Mouse (Mus musculus) kidney, embryonic 15.5 days (tissue): Measurements from ENCODE around the gene Nanos2. TPM values are rescaled to one million over a fixed set of nuclear protein-coding genes. Genes with fewer than 3 reads are reported as not detected.
A peak's percentile ranks its signal among the peaks of the same experiment; 100 is the strongest.

Source experiments
- ATAC-seq: fragments of 200-750 bp; cut with Nextera tagmentation; replicated peaks from 2 replicates; pipeline ENCODE4 v1.8.0; 2017; ENCODE audit warnings: moderate TSS enrichment; ENCODE audit not compliant: low FRiP score
- H3K27ac ChIP-seq: fragments of 300-500 bp; sonication (generic); 2 replicates; pipeline ENCODE4 v1.5.1; 2015; ENCODE audit warnings: mild to moderate bottlenecking, inconsistent platforms
- H3K27me3 ChIP-seq: fragments of 300-500 bp; sonication (generic); 2 replicates; pipeline ENCODE4 v1.6.1; 2015; ENCODE audit warnings: inconsistent platforms
- H3K36me3 ChIP-seq: fragments of 300-500 bp; sonication (generic); 2 replicates; pipeline ENCODE4 v1.6.1; 2015; ENCODE audit warnings: inconsistent platforms
- H3K4me1 ChIP-seq: fragments of 300-500 bp; sonication (generic); 2 replicates; pipeline ENCODE4 v1.6.1; 2015; ENCODE audit warnings: inconsistent platforms
- H3K4me2 ChIP-seq: fragments of 300-500 bp; sonication (generic); 2 replicates; pipeline ENCODE4 v1.6.1; 2015; ENCODE audit warnings: moderate library complexity, mild to moderate bottlenecking, inconsistent platforms
- H3K4me3 ChIP-seq: fragments of 300-500 bp; sonication (generic); replicated peaks from 2 replicates; pipeline ENCODE4 v1.5.1; 2015; ENCODE audit warnings: mild to moderate bottlenecking, inconsistent platforms
- H3K9ac ChIP-seq: fragments of 300-500 bp; sonication (generic); 2 replicates; pipeline ENCODE4 v1.6.1; 2015; ENCODE audit warnings: mild to moderate bottlenecking, inconsistent platforms
- H3K9me3 ChIP-seq: fragments of 300-500 bp; sonication (generic); replicated peaks from 2 replicates; pipeline ENCODE4 v1.6.1; 2016; ENCODE audit warnings: inconsistent platforms
- WGBS: fragments of 180-500 bp; shearing (Covaris S2); methylation state at CpG from one replicate; pipeline ENCODE4 v1.1.7; 2015; ENCODE audit warnings: mixed read lengths; 5-methylcytosine and 5-hydroxymethylcytosine counted together
- polyA plus RNA-seq: library from polyadenylated mRNA; unstranded; fragments of >200 nt; fragmentation: Nextera tagmentation; extraction: Ambion mirVana; gene quantifications from 2 replicates; pipeline ENCODE4 v1.2.1, GENCODE M21; 2015

The Nanos2 gene
- polyA plus RNA-seq, 1 experiment from 2014 or later, result not detected

GRCm38 (mm10) chr7:19006476-19006875 is 19.3 kb downstream of the Nanos2 start:
- Histone ChIP-seq H3K4me3 (peak overlapping the region; percentile 88; the same call in 1 of the 2 replicates), H3K9ac (no peak overlapping the region), H3K4me2 (peak overlapping the region; percentile 90), H3K36me3 (peaks cover 26% of the 10 kb centered on the region), H3K9me3 (no peaks in the 10 kb centered on the region), H3K4me1 (peaks cover 58% of the 10 kb centered on the region), H3K27me3 (no peaks in the 10 kb centered on the region), H3K27ac (peak overlapping the region; percentile 65)
- ATAC-seq, result no peak; the same call in 1 of the 2 replicates
- 9% methylated on average over 12 of the region's 12 CpGs for WGBS

- no peak for ATAC-seq
- peak overlapping the region; percentile 90 for H3K4me2 ChIP-seq
- H3K27me3 ChIP-seq, result no peaks in the 10 kb centered on the region
- peaks cover 26% of the 10 kb centered on the region for H3K36me3 ChIP-seq
- H3K9ac ChIP-seq, result 0 out of 2 replicates have a peak overlapping the region, but pooled peaks have one; percentile 24
- peak overlapping the region; percentile 65 for H3K27ac ChIP-seq
- no peaks in the 10 kb centered on the region for H3K9me3 ChIP-seq
- peaks cover 58% of the 10 kb centered on the region for H3K4me1 ChIP-seq
- 0 out of 2 replicates have a peak overlapping the region, but pooled peaks have one; percentile 88 for H3K4me3 ChIP-seq
- 56% methylated on average over 13 of the region's 13 CpGs for WGBS
Measured at GRCm38 (mm10) chr7:19007026-19007977, 20.1 kb downstream of the Nanos2 start.

GRCm38 (mm10) chr7:19010581-19010980 is 23.4 kb downstream of the Nanos2 start:
- H3K27me3 ChIP-seq, result no peaks in the 10 kb centered on the region
- H3K9ac ChIP-seq, result no peak overlapping the region
- H3K9me3 ChIP-seq, result no peaks in the 10 kb centered on the region
- H3K36me3 ChIP-seq, result peaks cover 20% of the 10 kb centered on the region
- H3K4me1 ChIP-seq, result peaks cover 46% of the 10 kb centered on the region
- H3K4me2 ChIP-seq, result no peak overlapping the region
- 78% methylated on average over 7 of the region's 7 CpGs for WGBS
- H3K4me3 ChIP-seq, result no peak overlapping the region
- no peak for ATAC-seq
- H3K27ac ChIP-seq, result no peak overlapping the region

GRCm38 (mm10) chr7:19012025-19012621 is 24.9 kb downstream of the Nanos2 start:
- Histone ChIP-seq H3K4me3 (peak overlapping the region; percentile 44), H3K36me3 (peaks cover 6% of the 10 kb centered on the region; the same call in 1 of the 2 replicates), H3K4me2 (peak overlapping the region; percentile 75), H3K9ac (peak overlapping the region; percentile 53), H3K27me3 (no peaks in the 10 kb centered on the region), H3K9me3 (no peaks in the 10 kb centered on the region), H3K27ac (peak overlapping the region; percentile 81), H3K4me1 (peaks cover 30% of the 10 kb centered on the region)
- peak; percentile 31; the same call in 1 of the 2 replicates for ATAC-seq
- WGBS, result 3% methylated on average over 31 of the region's 31 CpGs

GRCm38 (mm10) chr7:19012882-19013281 is 25.7 kb downstream of the Nanos2 start:
- Histone ChIP-seq H3K9ac (no peak overlapping the region), H3K9me3 (no peaks in the 10 kb centered on the region), H3K36me3 (no peaks in the 10 kb centered on the region), H3K4me2 (peak overlapping the region; percentile 75; the same call in 1 of the 2 replicates), H3K27ac (no peak overlapping the region; the same call in 1 of the 2 replicates), H3K4me1 (peaks cover 23% of the 10 kb centered on the region), H3K27me3 (no peaks in the 10 kb centered on the region), H3K4me3 (no peak overlapping the region)
- WGBS, result 42% methylated on average over 2 of the region's 2 CpGs
- no peak for ATAC-seq

- ATAC-seq, result no peak
- 72% methylated on average over 15 of the region's 15 CpGs for WGBS
- H3K27me3 ChIP-seq, result no peaks in the 10 kb centered on the region
- H3K4me3 ChIP-seq, result no peak overlapping the region
- no peaks in the 10 kb centered on the region for H3K9me3 ChIP-seq
- H3K4me2 ChIP-seq, result no peak overlapping the region
- H3K9ac ChIP-seq, result no peak overlapping the region
- H3K4me1 ChIP-seq, result peaks cover 17% of the 10 kb centered on the region
- no peaks in the 10 kb centered on the region for H3K36me3 ChIP-seq
- H3K27ac ChIP-seq, result no peak overlapping the region
Measured at GRCm38 (mm10) chr7:19014452-19014851, 27.3 kb downstream of the Nanos2 start.

- peaks cover 20% of the 10 kb centered on the region for H3K4me1 ChIP-seq
- no peak for ATAC-seq
- H3K4me2 ChIP-seq, result no peak overlapping the region
- H3K27me3 ChIP-seq, result peaks cover 11% of the 10 kb centered on the region
- H3K36me3 ChIP-seq, result no peaks in the 10 kb centered on the region
- no peak overlapping the region for H3K27ac ChIP-seq
- H3K9me3 ChIP-seq, result no peaks in the 10 kb centered on the region
- no peak overlapping the region for H3K9ac ChIP-seq
- WGBS, result 88% methylated on average over 4 of the region's 4 CpGs
- no peak overlapping the region for H3K4me3 ChIP-seq
Measured at GRCm38 (mm10) chr7:19016042-19016441, 28.8 kb downstream of the Nanos2 start.

- Histone ChIP-seq H3K9ac (no peak overlapping the region), H3K4me3 (no peak overlapping the region), H3K27me3 (peaks cover 30% of the 10 kb centered on the region), H3K4me1 (peaks cover 6% of the 10 kb centered on the region), H3K27ac (no peak overlapping the region), H3K4me2 (no peak overlapping the region), H3K36me3 (no peaks in the 10 kb centered on the region), H3K9me3 (no peaks in the 10 kb centered on the region)
- no peak for ATAC-seq
- WGBS, result 84% methylated on average over 7 of the region's 7 CpGs
Measured at GRCm38 (mm10) chr7:19017909-19018308, 30.7 kb downstream of the Nanos2 start.

- H3K4me1 ChIP-seq, result peaks cover 27% of the 10 kb centered on the region
- no peaks in the 10 kb centered on the region for H3K9me3 ChIP-seq
- no peaks in the 10 kb centered on the region for H3K36me3 ChIP-seq
- no peak overlapping the region for H3K4me3 ChIP-seq
- no peak overlapping the region for H3K4me2 ChIP-seq
- ATAC-seq, result no peak
- H3K27me3 ChIP-seq, result peaks cover 40% of the 10 kb centered on the region
- WGBS, result 14% methylated on average over 8 of the region's 8 CpGs
- H3K9ac ChIP-seq, result no peak overlapping the region
- no peak overlapping the region for H3K27ac ChIP-seq
Measured at GRCm38 (mm10) chr7:19021048-19021447, 33.8 kb downstream of the Nanos2 start.

- ATAC-seq, result no peak
- no peak overlapping the region for H3K9ac ChIP-seq
- 52% methylated on average over 18 of the region's 18 CpGs for WGBS
- no peak overlapping the region for H3K27ac ChIP-seq
- peaks cover 40% of the 10 kb centered on the region for H3K27me3 ChIP-seq
- H3K4me2 ChIP-seq, result no peak overlapping the region
- no peaks in the 10 kb centered on the region for H3K9me3 ChIP-seq
- peaks cover 34% of the 10 kb centered on the region for H3K4me1 ChIP-seq
- no peak overlapping the region for H3K4me3 ChIP-seq
- H3K36me3 ChIP-seq, result no peaks in the 10 kb centered on the region
Measured at GRCm38 (mm10) chr7:19022189-19022958, 35.2 kb downstream of the Nanos2 start.

- H3K36me3 ChIP-seq, result 0 out of 2 replicates have a peak, but pooled peaks cover 1% of the 10 kb centered on the region
- 2% methylated on average over 30 of the region's 30 CpGs for WGBS
- H3K27me3 ChIP-seq, result peaks cover 40% of the 10 kb centered on the region
- peak within 1 kb of the TSS; percentile 81 for H3K4me2 ChIP-seq
- no peaks in the 10 kb centered on the region for H3K9me3 ChIP-seq
- peak; percentile 34 for ATAC-seq
- peak within 1 kb of the TSS; percentile 60 for H3K27ac ChIP-seq
- peaks cover 34% of the 10 kb centered on the region for H3K4me1 ChIP-seq
- peak within 1 kb of the TSS; percentile 94 for H3K9ac ChIP-seq
- H3K4me3 ChIP-seq, result peak within 1 kb of the TSS; percentile 96
Measured at GRCm38 (mm10) chr7:19023357-19023814, 36.2 kb downstream of the Nanos2 start, which contains the start of gene Foxa3. Gene Foxa3, minus strand, starts transcription at chr7:19023538.
